8 mouse cellular contexts compared by ENCODE assay signal in genomic region chr2:130839528-130839873, GRCm38 (mm10).
DNase-seq lines count a peak whose midpoint lies in the region; ATAC-seq and TF ChIP-seq lines count a peak whose summit lies in the region.

No protein-coding gene starts in this region.

- 1% methylated on average over 19 of the region's 19 CpGs for WGBS in spleen, adult 2 months
- WGBS in hindbrain, embryonic 14.5 days: 1% methylated on average over 19 of the region's 19 CpGs
- under 1% methylated on average over 19 of the region's 19 CpGs for WGBS in midbrain, embryonic 12.5 days

- H3K9me3 ChIP-seq in hindbrain, embryonic 14.5 days (ENCODE audit: control insufficient read depth, low read length): no peaks in the 10 kb centered on the region
- H3K9me3 ChIP-seq in midbrain, embryonic 12.5 days: no peaks in the 10 kb centered on the region

- TF ChIP-seq POLR2A in spleen, adult 2 months (IDR thresholded peaks at IDR 0.05; ENCODE audit: low read depth, low read length): no peak

- DNase-seq in gastrocnemius, adult 2 months: no peak
- DNase-seq in gastrocnemius, postnatal 36 days: no peak
- DNase-seq in spleen, adult 2 months (ENCODE audit: low read depth in 1 of 2, low spot score in 2 of 2): no peak
- DNase-seq in spleen, postnatal 10 days (ENCODE audit: low spot score in 2 of 2): no peak
- peak; percentile 68 for DNase-seq in hindbrain, embryonic 14.5 days (ENCODE audit: low spot score)
- no peak for DNase-seq in T-cell, adult 2 months (ENCODE audit: low spot score)
- DNase-seq in adrenal gland, adult 8-10 months: no peak

- no peaks in the 10 kb centered on the region for H3K4me1 ChIP-seq in spleen, adult 2 months (ENCODE audit: control insufficient read depth, insufficient read depth, insufficient read length)
- peaks cover 20% of the 10 kb centered on the region for H3K4me1 ChIP-seq in hindbrain, embryonic 14.5 days (replicated peaks; ENCODE audit: control insufficient read depth, insufficient read depth, low read length)
- H3K4me1 ChIP-seq in midbrain, embryonic 12.5 days: peaks cover 20% of the 10 kb centered on the region

- H3K4me2 ChIP-seq in hindbrain, embryonic 14.5 days (replicated peaks): peak overlapping the region; percentile 60
- peak overlapping the region; percentile 68 for H3K4me2 ChIP-seq in midbrain, embryonic 12.5 days (replicated peaks)

- TF ChIP-seq CTCF in gastrocnemius, adult 2 months (IDR thresholded peaks at IDR 0.05): no peak; the same call in 1 of the 2 replicates
- TF ChIP-seq CTCF in spleen, adult 2 months (IDR thresholded peaks at IDR 0.05; ENCODE audit: extremely low read depth, insufficient read depth, insufficient read length, insufficient replicate concordance): no peak

- ATAC-seq in hindbrain, embryonic 14.5 days (ENCODE audit: low FRiP score): peak; percentile 51
- no peak; the same call in 1 of the 2 replicates for ATAC-seq in midbrain, embryonic 12.5 days (ENCODE audit: low FRiP score, low read depth)

- H3K9ac ChIP-seq in hindbrain, embryonic 14.5 days: peak overlapping the region; percentile 99
- H3K9ac ChIP-seq in midbrain, embryonic 12.5 days (replicated peaks): peak overlapping the region; percentile 87

- H3K4me3 ChIP-seq in gastrocnemius, adult 2 months: peak overlapping the region; percentile 98
- peak overlapping the region; percentile 91 for H3K4me3 ChIP-seq in spleen, adult 2 months (ENCODE audit: extremely low read depth, insufficient read depth, insufficient read length)
- H3K4me3 ChIP-seq in hindbrain, embryonic 14.5 days (replicated peaks; ENCODE audit: low read length): peak overlapping the region; percentile 91
- H3K4me3 ChIP-seq in midbrain, embryonic 12.5 days: peak overlapping the region; percentile 68

- H3K27ac ChIP-seq in gastrocnemius, adult 2 months: peak overlapping the region; percentile 89
- no peak overlapping the region for H3K27ac ChIP-seq in spleen, adult 2 months (ENCODE audit: insufficient read depth, low read length)
- peak overlapping the region; percentile 98 for H3K27ac ChIP-seq in hindbrain, embryonic 14.5 days
- peak overlapping the region; percentile 95 for H3K27ac ChIP-seq in midbrain, embryonic 12.5 days (replicated peaks)

- H3K27me3 ChIP-seq in spleen, adult 2 months (ENCODE audit: control insufficient read depth, insufficient read depth, low read length): 0 out of 2 replicates have a peak, but pooled peaks cover 2% of the 10 kb centered on the region
- H3K27me3 ChIP-seq in hindbrain, embryonic 14.5 days (ENCODE audit: control insufficient read depth, insufficient read depth, low read length): no peaks in the 10 kb centered on the region
- H3K27me3 ChIP-seq in midbrain, embryonic 12.5 days: no peaks in the 10 kb centered on the region

- intact Hi-C loops in gastrocnemius, adult 2 months (cut with DNase I): no loop called here
- intact Hi-C loops in gastrocnemius, postnatal 36 days (cut with DNase I): loop anchor here (2.0 kb wide), 1 partner anchor 67 kb away; the partner anchor contains the start of genes 4930402H24Rik and Atrn

- no peaks in the 10 kb centered on the region for H3K36me3 ChIP-seq in spleen, adult 2 months (ENCODE audit: control insufficient read depth, insufficient read depth, low read length)
- peaks cover 30% of the 10 kb centered on the region for H3K36me3 ChIP-seq in hindbrain, embryonic 14.5 days (replicated peaks; ENCODE audit: control insufficient read depth, insufficient read depth)
- H3K36me3 ChIP-seq in midbrain, embryonic 12.5 days: peaks cover 14% of the 10 kb centered on the region; the same call in 1 of the 2 replicates
